Mouse (Mus musculus) lung, adult 2 months (tissue): ENCODE measurements around the gene Dock4.

Experiments used
- CTCF ChIP-seq: fragments of 200-500 bp; IDR thresholded peaks from 2 replicates; pipeline ENCODE4 v1.5.1; 2011; ENCODE audit warnings: mild to moderate bottlenecking, low read length, control low read depth; ENCODE audit not compliant: insufficient read depth
- POLR2A ChIP-seq: fragments of 200-500 bp; IDR thresholded peaks from 2 replicates; pipeline ENCODE4 v1.6.1; 2011; ENCODE audit warnings: low read depth, mild to moderate bottlenecking, control low read depth, low read length, borderline replicate concordance; ENCODE audit errors: extremely low read depth

DNA sequence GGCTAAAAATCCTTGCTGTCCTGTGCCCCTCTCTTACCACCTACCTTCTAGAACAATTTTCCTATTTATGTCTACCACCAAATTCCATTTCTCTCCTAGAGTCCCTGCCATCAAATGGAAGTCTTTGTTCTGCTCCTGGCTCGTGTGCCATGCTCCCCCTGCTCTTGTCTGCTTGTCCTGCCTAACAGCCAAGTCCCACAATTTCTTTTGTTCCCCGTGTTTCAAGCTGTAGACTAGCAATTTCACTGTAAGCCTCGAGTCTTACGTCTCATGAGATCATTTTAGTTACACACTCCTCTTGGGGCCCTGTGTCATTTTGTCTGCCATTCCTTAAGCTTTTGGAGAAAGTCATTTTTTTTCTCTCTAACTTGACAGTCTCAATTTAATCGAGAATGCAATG lies 268.5 kb downstream of the Dock4 start:
- TF ChIP-seq CTCF = no peak
- no peak for TF ChIP-seq POLR2A
